Mouse (Mus musculus) cerebellum, postnatal 14 days (tissue): ENCODE measurements at regions not wholly inside any gene's neighbourhood (a gene's known extent, or its start where the extent isn't known, plus 50 kb on each side); places are given as distances from the start of the nearest gene placed in this dataset.
A peak's percentile ranks its signal among the peaks of the same experiment; 100 is the strongest.

Source experiments
- DNase-seq, 2 experiments: peaks; one replicate each; pipeline ENCODE4 v3.0.0; 2021; ENCODE audit warnings: mixed read lengths in 2 of 2

- DNase-seq, result no peak
These were observed 112.6 kb upstream of the Tmc1 start for GRCm38 (mm10) chr19:21066432-21067113.

- no peak for DNase-seq
These were observed 110.9 kb upstream of the Tmc1 start for GRCm38 (mm10) chr19:21064902-21065301.

GRCm38 (mm10) chr19:21053597-21054544 is 99.9 kb upstream of the Tmc1 start:
- peak; percentile 76 for DNase-seq

GRCm38 (mm10) chr19:21052771-21053170 is 98.8 kb upstream of the Tmc1 start:
- no peak for DNase-seq

GRCm38 (mm10) chr19:21051872-21052271 is 97.9 kb upstream of the Tmc1 start:
- peak in 1 of 2 experiments; percentile 40 for DNase-seq

GRCm38 (mm10) chr19:21050994-21051721 is 97.2 kb upstream of the Tmc1 start:
- no peak for DNase-seq

- DNase-seq, result no peak
These were observed 95.3 kb upstream of the Tmc1 start for GRCm38 (mm10) chr19:21049301-21049700.

GRCm38 (mm10) chr19:21045565-21045964 is 91.6 kb upstream of the Tmc1 start:
- no peak for DNase-seq

GRCm38 (mm10) chr19:21043958-21044357 is 90.0 kb upstream of the Tmc1 start:
- DNase-seq, result no peak

- DNase-seq, result no peak
These were observed 88.5 kb upstream of the Tmc1 start for GRCm38 (mm10) chr19:21042536-21042935.

- DNase-seq, result peak; percentile 70 to 79
These were observed 83.6 kb upstream of the Tmc1 start for GRCm38 (mm10) chr19:21037448-21038077.

- DNase-seq, result peak; percentile 44 to 46
These were observed 82.8 kb upstream of the Tmc1 start for GRCm38 (mm10) chr19:21036507-21037425.

- no peak for DNase-seq
These were observed 81.5 kb upstream of the Tmc1 start for GRCm38 (mm10) chr19:21035505-21035904.

GRCm38 (mm10) chr19:21033991-21034390 is 80.0 kb upstream of the Tmc1 start:
- peak; percentile 66 to 76 for DNase-seq

- no peak for DNase-seq
These were observed 78.6 kb upstream of the Tmc1 start for GRCm38 (mm10) chr19:21032558-21032957.

GRCm38 (mm10) chr19:21031768-21032308 is 77.8 kb upstream of the Tmc1 start:
- DNase-seq, result no peak

GRCm38 (mm10) chr19:21030971-21031370 is 77.0 kb upstream of the Tmc1 start:
- no peak for DNase-seq

- DNase-seq, result no peak
These were observed 75.0 kb upstream of the Tmc1 start for GRCm38 (mm10) chr19:21028981-21029380.

- DNase-seq, result no peak
These were observed 58.4 kb upstream of the Tmc1 start for GRCm38 (mm10) chr19:21012391-21012790.

- DNase-seq, result no peak
These were observed 55.6 kb upstream of the Tmc1 start for GRCm38 (mm10) chr19:21009607-21010006.

- no peak for DNase-seq
These were observed 50.4 kb upstream of the Tmc1 start for GRCm38 (mm10) chr19:21004411-21004810.
